Mouse (Mus musculus) hematopoietic stem cell, adult 5-6 weeks (primary cell): Measurements from ENCODE around the gene Crct1. TPM values are rescaled to one million over a fixed set of nuclear protein-coding genes. Genes with fewer than 3 reads are reported as not detected.

Source experiments
- ATAC-seq, 2 experiments: fragments of 125-278 bp in 1 of 2; replicated peaks in 1 of 2; 2 replicates each; pipeline ENCODE4 v1.8.0; 2016 to 2017; ENCODE audit warnings: inconsistent platforms in 2 of 2, mild to moderate bottlenecking in 2 of 2, moderate number of reproducible peaks in 2 of 2, low read depth in 1 of 2, moderate TSS enrichment in 1 of 2; ENCODE audit not compliant: low FRiP score in 2 of 2, poor library complexity in 2 of 2, severe bottlenecking in 2 of 2, insufficient read depth in 1 of 2, low TSS enrichment in 1 of 2
- total RNA-seq: library from RNA; stranded (forward); fragments of 172-1452, 232-1000 nt; gene quantifications from 2 replicates; pipeline ENCODE4 v1.2.3, GENCODE M21; 2017

Gene Crct1
- total RNA-seq, result not detected in 2 replicates

GRCm38 (mm10) chr3:93015460-93016104, at the start of gene Crct1:
Crct1 (minus strand) TSS chr3:93015687.
- ATAC-seq, result no peak

DNA sequence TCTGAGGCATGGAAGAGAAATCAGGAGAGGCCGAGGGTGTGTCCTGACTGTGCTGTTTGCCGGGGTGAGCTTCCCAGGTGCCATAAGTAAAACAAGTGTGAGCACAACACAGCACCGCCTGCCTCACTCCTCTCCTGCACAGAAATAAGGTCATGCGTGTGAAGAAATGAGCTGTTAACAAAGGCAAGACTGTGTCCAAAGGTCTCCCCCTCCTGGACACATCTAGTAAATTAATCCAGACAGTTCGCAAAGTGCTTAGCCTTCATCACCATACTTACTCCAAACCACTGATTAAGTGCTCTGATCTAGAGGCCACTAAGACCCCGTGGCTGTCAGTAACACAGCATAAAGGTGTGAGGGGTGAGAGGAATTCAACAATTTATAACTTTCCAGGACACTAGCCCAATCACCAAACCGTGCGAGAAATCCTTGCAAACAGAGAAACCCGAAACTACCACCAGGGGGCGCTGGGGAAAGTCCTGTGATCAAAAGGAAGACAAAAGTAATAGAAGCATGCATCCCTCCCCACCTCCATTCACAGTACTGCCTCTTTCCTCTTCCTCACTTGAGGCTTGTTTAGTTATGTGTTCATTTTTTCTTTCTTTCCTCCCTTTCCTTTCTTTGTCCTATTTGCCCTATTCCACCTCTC, 37.5 kb upstream of the Crct1 start:
- no peak for ATAC-seq

DNA sequence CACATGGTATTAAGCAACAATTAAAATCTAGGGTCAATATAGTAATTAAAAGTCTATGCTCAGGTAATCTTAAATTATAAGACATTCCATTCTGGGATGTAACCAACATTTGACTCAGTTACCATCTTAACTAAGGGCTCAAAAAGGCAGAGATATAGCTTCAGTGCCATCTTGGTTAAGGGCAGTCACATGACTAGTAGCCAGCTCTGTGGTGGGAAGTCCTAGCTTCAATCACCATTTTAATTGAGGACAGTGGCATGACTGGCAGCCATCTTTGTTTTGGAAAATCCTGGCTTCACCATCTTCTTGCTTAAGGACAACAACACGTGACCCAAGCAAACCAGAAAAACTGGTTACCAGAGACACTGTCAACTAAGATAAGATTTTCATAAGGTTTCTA, 34.7 kb upstream of the Crct1 start:
- ATAC-seq, result no peak

DNA sequence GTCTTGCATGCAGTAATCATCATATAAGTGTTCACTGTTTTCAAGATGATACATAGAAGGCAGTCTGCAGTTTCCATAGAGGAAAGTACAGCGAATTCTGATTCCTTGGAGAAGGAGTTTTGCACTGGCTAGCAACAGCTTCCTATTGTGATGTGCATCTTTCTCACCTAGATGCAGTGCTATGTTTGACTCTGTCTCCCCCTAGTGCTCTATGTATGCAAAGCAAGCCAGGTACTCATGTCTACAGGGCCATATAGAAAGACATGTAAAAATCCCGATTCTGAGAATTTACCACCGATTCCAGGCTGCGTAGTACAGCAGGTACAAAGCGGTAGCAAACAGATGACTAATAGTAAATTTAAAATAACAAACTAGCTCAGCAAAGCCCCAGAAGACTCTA, 16.0 kb upstream of the Crct1 start:
- ATAC-seq, result peak; percentile 76 to 84

DNA sequence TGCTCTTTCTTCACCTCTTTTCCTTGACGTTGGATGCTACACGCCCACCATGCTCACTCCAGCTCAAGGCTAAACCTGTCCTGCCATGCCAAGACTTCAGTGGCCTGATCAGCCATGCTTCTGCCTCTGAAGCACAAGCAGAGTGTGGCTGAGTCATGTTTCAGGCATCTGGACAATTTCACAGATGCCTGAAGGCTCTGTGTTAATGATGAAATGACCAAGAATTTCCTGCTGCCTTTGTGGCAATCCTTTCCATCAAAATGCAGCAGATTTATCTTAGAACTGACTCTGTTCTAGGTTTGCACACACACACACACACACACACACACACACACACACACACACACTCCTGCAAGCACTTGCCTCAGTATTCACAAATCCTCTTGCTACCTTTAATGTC, 10.0 kb upstream of the Crct1 start:
- ATAC-seq, result no peak

DNA sequence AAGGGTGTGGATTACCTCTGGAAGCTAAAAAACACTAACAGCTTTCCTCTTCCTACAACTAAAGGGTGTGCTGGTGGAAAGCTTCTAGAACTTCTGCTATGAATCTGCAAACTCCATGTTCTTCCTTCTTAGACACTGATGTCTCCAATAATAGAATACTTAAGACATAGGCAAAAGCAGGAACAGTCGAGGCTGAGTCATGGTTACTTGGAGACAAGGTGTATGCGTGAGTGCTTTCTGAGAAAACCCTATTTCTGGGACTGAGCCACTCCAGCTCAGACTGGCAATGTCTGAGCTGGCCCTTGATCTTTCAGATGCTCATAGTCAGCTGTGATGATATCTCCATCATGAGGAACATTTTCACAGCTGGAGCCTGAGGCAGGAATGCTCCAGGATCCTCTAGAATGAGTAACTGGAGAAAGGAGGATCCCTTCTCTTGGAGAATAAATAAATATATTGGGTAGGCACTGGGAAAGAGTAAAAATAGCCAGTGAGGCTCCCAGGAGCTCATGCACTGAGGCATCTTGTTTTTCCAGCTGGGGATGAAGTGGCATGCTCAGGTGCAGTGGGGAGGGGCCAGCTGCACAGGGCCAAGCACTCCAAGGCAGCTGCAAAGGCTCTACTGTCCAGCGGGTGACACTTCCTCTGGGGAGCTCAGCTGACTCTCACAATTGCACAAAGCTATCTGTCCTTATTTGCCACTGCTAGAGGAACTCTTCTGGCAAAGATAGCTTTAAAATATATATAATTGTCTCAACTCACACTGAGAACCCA, 8.1 kb upstream of the Crct1 start:
- ATAC-seq, result no peak

- no peak for ATAC-seq
These were observed 5.7 kb upstream of the Crct1 start for GRCm38 (mm10) chr3:93021171-93021570.

GRCm38 (mm10) chr3:93018960-93019359, 3.5 kb upstream of the Crct1 start, which contains the start of gene Lce1m:
Lce1m (minus strand) TSS chr3:93019060.
- ATAC-seq, result no peak

GRCm38 (mm10) chr3:93014871-93015270, 616 bp downstream of the Crct1 start:
- no peak for ATAC-seq

DNA sequence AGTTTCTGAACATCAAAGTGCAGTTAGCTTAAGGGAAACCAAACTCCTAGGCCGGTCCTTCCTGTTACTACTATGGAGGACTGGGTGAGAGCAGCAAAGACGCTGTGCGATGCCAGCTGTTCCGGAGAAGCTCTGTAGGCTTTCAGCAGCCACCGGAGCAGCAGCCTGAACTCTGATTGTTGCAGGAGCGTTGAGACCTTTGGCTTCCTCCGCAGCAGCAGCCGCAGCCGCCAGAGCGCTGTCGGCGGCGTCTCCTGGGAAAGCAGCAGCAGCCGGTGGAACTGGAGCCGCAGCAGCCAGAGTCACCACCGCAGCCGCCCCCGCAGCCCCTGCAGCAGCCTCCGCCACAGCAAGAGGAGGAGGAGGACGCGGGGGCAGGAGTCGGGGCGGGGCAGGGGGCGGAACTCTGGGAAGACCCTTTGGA, 1.1 kb downstream of the Crct1 start:
- peak; percentile 46 to 51; a peak in 1 of 4 replicates for ATAC-seq

DNA sequence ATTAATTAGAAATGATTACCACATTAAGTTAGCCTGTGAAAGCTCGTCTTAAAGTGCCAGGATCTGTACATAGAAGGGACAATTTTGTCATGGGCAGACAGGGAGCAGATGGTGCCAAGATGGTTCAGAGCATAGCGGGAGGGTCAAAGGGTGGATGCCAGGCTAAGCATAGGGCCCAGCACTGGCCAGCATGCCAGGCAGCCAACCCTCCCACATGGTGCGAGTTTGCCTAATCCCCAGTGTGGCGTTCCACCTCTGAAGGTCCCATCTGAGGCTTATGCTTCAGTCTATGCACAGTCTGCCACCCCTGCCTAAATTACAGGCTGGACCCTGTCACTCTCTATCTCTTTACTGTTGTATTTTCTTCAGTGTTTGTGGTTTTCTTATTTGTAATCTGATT, 12.6 kb downstream of the Crct1 start:
- no peak for ATAC-seq

DNA sequence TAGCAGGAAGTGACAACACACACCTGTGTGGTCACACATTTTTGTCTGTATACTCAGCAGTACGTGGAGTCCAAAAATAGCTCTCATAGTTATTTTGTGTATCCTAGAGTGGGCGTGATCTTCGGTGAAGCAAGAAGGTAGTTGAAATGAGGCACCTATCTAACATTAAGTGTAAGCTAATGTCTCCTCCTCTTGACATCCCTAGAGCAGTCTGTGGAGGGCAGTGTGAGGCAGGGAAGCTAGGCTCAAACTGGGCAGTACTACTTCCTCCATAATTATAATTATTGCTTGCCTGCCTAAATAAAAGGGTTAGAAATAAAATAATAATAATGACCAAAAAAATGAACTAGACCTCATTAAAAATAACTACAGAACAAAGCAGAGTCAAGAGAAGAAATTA, 14.9 kb downstream of the Crct1 start:
- ATAC-seq, result no peak

- ATAC-seq, result peak; percentile 89 to 98
These were observed 16.8 kb downstream of the Crct1 start for GRCm38 (mm10) chr3:92998691-92999090.

DNA sequence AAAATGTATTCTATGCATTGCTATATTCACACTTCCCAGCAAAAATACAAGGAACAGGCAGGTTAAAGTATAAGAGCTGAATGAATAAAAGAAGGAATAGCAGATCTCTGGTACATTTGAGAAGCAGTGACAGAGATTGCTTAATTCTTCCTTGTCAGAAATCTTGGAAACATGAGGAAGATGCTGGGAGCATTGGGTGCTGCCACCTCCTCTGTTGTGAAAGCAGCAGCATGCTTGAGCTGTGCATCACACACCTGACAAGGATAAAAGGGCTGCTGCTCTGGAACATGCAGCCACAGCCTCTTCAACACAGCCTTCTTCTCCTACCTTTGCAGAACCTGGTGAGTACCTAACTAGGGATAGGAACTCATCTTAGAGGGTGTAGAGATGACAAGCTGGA, 23.6 kb downstream of the Crct1 start, which contains the start of gene Lce3f:
Gene Lce3f (plus strand): TSS at position 301 of the 400 bp plus-strand sequence.
- ATAC-seq, result no peak

DNA sequence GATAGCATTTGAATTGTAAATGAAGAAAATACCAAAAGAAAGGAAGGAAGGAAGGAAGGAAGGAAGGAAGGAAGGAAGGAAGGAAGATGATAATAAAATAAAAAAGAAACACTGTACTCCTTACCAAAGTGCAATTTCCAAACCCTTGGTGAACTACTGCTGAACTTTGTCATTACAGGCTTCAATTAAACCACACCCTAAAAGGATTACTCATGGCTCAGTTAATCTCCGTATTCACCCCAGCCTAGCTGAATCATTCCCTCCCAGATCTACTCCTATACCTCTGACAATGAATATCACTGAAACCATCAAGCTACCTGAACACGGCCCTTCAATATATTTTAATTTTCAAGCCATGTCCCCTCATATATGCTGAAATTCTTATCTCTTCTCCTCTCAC, 37.0 kb downstream of the Crct1 start:
- no peak for ATAC-seq

DNA sequence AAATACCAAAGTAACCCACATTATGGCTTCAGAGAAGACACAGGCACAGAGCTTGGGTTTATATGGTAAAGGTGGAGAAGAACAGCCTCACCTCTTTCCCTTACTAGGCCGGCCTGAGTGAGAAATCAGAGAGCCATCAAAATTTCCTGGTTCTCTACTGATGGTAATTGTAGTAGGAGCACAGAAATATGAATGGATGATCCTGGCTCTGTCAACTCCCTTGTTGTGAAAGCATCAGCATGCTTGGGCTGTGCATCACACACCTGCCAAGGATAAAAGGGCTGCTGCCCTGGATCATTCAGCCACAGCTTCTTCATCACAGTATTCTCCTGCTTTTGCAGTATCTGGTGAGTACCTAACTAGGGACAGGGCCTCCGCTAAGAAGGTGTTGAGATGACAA, 48.7 kb downstream of the Crct1 start, which contains the start of gene Lce3e:
Gene Lce3e (plus strand): TSS at position 301 of the 400 bp plus-strand sequence.
- ATAC-seq, result no peak
